Mouse (Mus musculus): Measurements from ENCODE around the gene Nptxr. TPM values are rescaled to one million over a fixed set of nuclear protein-coding genes. Genes with fewer than 3 reads are reported as not detected.

Nptxr gene
- total RNA-seq (2021): 100 to 1,000 TPM; 800 to 830 TPM

DNA sequence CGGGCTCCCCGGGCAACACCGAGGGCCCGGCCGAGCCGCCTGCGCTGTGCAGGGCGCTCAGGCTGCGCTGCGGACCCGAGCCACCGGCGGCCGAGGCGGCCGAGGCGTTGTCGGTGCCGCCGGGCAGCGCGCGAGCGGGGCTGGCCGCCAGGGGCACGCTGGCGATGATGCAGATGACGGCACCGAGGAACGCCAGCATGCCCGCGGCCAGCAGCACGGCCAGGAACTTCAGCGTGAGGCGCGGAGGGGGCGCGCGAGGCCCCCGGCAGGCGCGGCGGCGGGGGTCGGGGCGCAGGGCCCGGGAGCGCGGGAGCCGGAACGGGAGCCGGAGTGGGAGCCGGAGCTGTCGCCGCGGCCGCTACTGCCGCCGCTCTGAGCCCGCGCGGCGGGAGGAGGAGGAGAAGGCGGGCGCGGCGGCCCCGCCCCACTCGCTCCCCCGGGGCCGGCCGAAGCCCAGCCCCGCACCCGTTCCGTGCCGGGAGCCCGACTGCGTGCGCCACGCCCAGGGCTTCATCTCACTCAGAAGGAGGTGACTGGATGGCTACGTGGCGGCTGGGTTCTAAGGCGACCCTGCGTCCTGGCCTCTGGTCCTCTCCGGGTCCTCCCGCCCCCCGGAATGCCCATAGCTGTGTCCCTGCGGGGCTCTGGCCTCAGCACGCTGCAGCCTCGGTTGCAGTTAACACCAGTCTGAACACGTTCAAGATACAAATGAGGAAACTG, at the start of gene Nptxr:
Nptxr (minus strand) TSS at position 415 of the 720 bp plus-strand sequence.
- intact Hi-C loops (cut with DNase I): no loop called here

DNA sequence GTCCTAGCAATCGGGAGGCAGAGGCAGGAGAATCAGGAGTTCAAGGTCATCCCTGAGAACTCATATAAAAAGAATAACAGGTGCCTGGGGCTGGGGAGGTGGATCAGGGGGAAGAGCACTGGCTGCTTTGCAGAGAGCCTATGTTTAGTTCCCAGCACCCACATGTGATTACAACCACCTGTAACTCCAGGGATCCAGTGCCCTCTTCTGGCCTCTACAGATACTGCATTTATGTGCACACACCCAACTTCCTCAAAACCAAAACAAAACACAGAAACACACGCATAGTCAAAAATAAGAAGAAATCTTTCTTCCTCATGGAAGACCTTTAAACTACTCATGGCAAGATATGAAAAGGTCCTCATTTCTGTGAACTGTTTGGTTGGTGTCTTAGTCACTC, 45.6 kb upstream of the Nptxr start:
- no peak for DNase-seq (ENCODE audit: low spot score in 2 of 2)
- intact Hi-C loops (cut with DNase I): no loop called here

More for the DNA sequence above, at the start of gene Nptxr:
- DNase-seq (ENCODE audit: low spot score in 2 of 2): peak; percentile 74 to 86

DNA sequence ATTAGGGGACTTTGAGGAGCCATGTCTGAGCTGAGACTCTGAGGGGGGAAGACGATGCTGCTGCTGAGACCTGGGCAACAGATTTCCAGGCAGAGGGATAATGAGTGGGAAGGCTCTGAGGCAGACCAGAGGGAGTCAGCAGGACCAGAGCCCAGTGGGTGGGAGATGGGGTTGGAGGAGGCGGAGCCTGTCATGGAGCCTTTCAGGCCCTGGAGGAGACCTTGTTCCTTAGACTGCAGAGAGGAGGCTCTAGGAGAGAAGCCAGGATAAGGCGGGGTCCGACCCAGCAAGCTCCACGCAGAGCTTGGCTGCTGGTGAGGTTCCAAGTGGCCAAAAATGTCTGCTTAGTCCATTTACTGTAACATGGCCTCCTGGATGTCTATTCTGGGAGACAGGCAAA, 42.5 kb upstream of the Nptxr start:
- intact Hi-C loops (cut with DNase I): no loop called here
- peak; percentile 28 to 45 for DNase-seq (ENCODE audit: low spot score in 2 of 2)

DNA sequence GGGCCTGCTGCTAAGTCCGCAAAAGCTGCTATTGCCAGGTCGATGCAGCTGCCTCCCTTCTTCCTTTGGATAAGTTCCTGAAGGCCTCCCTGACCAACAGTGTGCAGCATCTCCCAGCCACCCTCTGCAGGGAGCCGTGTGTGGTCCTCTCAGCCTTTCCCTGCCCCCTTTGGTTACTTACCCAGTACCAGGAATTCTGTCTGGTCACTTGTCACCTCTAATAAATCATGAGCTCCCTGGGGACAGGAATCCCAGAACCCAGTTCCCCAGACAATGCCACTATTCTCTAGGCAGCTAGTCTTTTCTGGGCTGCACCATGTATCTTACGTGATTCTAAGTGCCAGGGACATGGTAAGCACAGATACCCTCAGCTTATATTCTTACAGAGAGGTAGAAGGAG, 41.4 kb upstream of the Nptxr start:
- intact Hi-C loops (cut with DNase I): no loop called here
- DNase-seq (ENCODE audit: low spot score in 2 of 2): no peak

DNA sequence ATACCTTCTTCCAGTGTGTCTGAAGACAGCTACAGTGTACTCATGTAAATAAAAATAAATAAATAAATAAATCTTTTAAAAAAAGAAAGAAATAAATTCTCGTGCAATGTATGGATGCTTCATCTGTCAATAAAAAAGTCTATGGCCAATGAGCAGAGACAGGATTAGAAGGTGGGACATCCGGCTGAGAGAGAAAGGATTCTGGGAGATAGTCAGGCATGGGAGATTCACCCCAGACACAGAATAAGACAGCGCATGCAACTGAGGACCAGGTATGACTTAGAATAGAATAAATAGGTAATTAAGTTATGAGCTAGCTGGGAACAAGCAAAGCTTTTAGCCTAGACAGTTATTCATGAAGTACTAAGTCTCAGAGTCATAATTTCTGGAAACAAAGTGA, 38.4 kb upstream of the Nptxr start:
- no peak for DNase-seq (ENCODE audit: low spot score in 2 of 2)
- intact Hi-C loops (cut with DNase I): no loop called here

DNA sequence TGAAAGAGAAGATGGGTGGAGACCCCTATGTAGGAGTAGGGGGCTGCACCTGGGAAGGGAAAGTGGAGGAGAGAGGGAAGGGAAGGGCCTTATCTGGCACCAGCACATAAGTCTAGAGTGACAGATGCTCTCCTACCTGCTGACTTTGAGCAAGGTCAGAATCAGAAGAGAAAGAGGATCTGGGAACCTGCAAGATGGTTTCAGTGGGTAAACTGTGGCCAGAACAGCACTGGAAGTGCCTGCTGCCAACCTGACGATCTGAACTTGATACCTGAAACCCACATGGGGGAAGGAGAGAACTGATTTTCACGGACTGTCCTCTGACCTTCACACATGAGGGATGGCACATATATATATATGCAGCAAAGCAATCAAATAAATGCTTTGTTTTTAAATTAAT, 35.7 kb upstream of the Nptxr start:
- no peak for DNase-seq (ENCODE audit: low spot score in 2 of 2)
- intact Hi-C loops (cut with DNase I): no loop called here

DNA sequence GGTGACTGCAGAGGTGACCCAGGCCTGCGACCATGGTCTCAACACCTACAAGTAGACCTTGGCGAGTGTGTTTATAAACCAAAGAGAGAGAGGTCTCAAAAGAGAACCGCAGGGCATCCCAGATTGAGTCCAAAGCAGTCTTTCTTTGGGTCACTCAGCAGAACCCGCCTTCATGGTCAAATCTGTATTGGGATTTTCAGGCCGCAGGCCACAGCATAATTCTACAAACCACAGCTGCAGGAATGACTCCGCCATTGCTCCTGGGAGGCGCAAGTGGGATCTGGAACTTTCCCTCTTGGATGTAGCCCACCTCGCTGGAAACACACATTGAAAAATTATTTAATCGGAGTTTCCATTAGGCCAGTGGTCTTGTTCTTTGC, 30.3 kb upstream of the Nptxr start:
- no peak for DNase-seq (ENCODE audit: low spot score in 2 of 2)
- intact Hi-C loops (cut with DNase I): loop anchor here (2.0 to 5.0 kb wide), 5 partner anchors 64 to 247 kb away; partner anchors contain the start of gene Pdgfb

DNA sequence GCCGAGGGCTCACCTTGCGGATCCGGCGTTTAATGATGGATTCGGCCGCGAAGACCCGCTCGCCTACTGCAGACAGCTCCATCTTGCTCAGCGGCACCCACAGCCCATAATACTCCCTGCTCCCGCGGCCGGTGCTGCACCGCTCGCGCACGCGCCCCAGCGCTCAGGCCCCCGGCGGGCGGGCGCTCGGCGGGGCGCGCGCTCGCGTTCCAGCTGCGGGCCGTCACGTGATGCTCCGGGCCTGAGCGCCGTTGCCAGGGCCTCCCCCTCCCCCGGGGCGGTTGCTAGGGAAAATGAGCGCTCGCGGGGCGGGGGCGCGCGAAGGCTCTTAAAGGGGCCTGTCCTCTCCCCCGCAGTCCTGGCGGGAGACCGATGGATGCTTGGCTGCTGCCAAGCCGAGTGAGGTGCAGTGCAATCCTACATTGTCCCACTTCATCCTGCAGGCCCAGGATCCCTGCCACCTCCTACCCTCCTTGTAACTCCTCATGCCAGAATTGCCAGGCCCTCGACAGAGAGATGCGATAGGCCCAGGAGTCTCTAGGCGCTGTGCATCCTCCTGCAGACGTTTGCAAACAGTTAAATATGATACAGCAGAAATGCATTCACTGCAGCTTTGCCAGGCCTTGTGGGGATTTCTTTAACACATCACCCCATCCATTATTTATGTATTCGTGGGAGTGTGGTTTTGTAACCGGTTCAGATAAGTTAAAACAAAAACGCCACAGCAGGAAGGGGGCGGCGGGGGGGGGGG, 29.7 kb upstream of the Nptxr start, which contains the start of the genes Npcd and Cbx6:
Npcd (minus strand) TSS at position 108 of the 751 bp plus-strand sequence.
Cbx6 (minus strand) TSS at position 559 of the 751 bp plus-strand sequence.
- intact Hi-C loops (cut with DNase I): loop anchor here (2.0 to 5.0 kb wide), 5 partner anchors 64 to 248 kb away; partner anchors contain the start of gene Pdgfb

DNA sequence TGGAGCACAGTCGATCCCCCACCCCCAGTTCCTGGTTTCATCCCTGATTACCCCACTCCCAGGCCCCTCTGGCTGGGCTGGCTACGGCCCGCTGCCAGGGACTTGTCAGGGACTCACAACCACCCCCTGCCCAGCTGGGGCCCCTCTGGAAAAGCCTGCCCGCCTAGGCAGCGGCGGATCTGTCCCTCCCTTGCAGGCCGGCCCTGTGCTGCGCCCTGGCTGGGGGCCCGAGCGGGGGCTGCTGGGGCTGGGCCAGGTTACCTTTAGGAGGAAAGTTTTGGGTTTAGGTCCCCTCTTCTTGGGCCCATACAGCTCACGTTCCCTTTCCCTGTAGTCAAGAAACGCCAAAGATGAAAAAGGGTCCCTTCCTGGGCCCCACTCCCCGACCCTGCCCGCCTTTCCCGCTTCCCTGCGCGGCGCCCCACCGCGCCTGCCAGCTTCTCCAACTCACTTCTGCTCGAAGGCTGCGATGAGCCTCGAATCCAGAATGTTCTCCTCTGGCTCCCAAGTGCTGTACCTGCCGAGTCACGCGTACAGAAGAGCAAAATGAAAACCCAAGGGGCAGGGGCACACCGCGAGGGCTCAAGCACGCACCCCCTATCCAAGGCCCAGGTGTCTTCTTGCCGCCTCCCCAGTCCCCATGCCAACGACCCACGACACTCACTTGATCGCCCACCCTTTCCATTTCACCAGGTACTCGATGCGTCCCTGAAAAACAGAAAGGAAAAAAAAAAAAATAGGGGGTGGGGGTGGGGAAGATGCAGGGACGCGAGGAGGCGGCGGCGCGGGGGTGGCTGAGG, 28.9 kb upstream of the Nptxr start:
- DNase-seq (ENCODE audit: low spot score in 2 of 2): peak; percentile 54 to 65

More for the DNA sequence above, 29.7 kb upstream of the Nptxr start, which contains the start of the genes Npcd and Cbx6:
- DNase-seq (ENCODE audit: low spot score in 2 of 2): peak; percentile 98 to 99

DNA sequence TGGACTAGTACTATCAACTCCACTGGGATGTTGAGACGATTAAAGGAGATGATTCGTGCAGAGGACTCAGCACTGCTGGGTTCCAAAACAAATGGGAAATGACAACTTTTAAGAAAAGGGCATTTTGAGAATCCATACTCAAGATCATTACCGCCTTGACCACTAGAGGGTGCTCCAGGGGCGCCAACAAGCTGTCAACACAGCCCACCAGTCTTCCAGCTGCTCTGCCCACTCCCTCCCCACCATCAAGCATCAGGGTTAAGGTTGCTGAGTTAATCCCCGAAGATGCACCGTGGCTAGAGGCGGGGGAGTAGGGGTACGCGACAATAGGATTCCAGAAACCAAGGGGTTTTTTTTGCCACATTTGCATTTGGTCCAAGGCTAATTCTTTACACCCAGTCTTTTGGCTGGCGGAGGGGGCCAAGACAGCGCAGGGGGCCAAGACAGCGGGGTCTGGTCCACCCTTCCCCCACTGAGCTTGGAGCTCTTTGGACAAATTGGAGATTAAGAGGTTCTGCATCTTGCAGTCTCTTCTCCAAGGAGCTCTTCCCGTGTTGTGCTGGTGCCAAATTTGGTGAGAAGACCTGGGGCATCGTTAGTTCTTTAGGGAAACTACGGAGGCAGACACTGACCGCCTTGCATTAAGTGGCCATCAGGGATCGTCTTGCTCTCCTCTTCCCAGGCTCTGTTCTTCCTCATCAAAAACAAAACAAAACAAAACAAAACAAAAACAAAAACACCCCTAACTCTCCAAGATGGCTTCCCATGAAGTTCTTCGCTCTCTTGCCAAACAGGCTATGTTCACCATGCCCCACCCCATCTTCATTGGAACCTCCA, 27.7 kb upstream of the Nptxr start:
- peak; percentile 70 to 77 for DNase-seq (ENCODE audit: low spot score in 2 of 2)
- intact Hi-C loops (cut with DNase I): loop anchor here (1.0 to 5.0 kb wide), 5 partner anchors 51 to 250 kb away; partner anchors contain the start of gene Pdgfb

More for the DNA sequence above, 28.9 kb upstream of the Nptxr start:
- intact Hi-C loops (cut with DNase I): loop anchor here (2.0 to 5.0 kb wide), 5 partner anchors 63 to 249 kb away; partner anchors contain the start of gene Pdgfb

DNA sequence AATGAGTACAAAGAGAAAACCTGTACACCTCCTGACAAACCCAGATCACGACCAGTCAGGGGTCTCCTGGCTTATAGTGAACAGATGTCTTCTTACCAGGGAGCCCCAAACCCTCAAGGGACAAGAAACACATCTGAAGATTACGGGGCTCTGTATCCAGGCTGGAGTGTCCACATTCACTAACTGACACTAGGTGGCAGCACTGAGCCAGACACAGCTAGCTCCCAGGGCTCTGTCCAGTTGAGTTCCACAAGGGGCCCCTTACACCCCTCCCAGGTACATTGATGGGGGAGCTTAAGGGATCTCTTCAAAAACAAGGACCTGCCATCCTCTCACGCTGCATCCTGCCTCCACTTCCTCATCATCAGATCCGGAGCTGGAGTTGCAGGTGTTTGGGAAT, 25.8 kb upstream of the Nptxr start:
- intact Hi-C loops (cut with DNase I): loop anchor here (5.0 kb wide), 4 partner anchors 82 to 252 kb away; partner anchors contain the start of gene Pdgfb
- peak; percentile 72 to 81 for DNase-seq (ENCODE audit: low spot score in 2 of 2)

DNA sequence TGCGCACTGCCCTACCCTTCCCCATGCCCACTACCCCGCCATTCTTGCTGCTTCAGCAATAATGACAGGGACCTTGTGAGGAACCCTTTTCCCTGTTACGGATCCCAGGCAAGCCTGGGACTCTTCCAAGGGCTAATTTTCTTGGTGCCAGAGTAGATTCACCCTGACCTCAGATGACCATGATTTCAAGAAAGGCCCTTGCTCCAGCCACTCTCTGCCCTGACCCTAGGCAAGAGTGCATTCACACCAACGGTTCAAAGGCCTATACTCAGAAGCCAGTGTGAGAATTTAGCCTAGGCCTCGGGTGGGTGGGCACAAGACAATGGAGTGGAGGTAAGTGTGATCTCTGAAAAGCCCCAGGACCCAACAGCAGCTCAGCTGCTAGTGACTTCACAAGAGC, 24.9 kb upstream of the Nptxr start:
- intact Hi-C loops (cut with DNase I): no loop called here
- no peak for DNase-seq (ENCODE audit: low spot score in 2 of 2)

DNA sequence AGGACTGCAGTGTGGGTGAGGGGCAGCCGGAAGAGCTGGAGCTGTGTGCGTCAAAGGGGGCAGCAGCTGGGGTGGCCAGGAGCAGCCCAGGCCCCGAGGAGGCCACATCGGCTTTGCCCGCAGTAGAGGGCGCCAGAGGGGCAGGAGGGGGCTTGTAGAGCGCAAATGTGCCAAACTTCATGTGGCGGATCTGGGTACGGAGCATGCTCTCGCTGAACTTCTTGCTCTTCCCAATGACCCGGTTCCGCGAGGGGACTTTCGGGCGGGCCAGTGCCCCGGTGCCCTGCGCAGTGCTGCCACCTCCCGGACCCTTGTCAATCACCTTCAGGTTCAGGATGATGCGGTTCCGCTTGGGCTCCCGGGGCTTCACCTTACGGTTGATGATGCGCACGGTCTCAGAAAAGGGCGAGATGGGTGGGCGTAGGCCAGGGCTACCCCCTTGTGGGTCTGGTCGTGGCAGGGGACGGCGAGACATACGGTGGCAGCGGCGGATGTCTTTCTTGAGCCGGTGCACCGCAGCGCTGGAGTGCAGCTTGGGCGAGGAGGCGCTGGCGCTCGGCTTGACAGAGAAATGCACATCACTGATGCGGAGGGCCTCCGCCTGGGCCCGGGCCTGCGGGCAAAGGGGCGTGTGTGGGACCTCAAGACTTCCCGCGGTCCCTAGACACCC, 23.9 kb upstream of the Nptxr start:
- intact Hi-C loops (cut with DNase I): no loop called here
- peak; percentile 41 to 50 for DNase-seq (ENCODE audit: low spot score in 2 of 2)

DNA sequence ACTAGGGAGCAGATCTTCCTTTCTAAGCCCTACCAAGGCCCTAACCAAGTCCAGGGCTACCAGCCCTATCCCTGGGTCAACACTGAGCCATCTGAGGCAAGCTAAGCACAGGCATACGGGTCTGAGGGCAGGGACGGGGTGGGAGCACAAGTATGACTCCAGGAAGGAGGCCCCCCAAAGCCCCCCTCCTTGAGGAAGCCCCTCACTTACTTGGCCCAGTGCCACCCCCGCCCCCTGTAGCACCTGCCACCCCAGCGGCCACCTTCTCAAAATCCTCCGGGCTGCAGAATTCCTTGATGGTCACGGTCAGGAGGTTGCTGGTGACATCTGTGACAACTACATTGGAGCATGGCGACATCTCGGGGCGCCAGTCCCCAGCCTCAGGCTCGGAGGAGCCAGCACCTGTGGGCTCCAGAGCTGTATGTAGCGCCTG, 23.2 kb upstream of the Nptxr start:
- peak in 1 of 2 experiments; percentile 29 for DNase-seq (ENCODE audit: low spot score in 2 of 2)
- intact Hi-C loops (cut with DNase I): loop anchor here (2.0 kb wide), 1 partner anchor 75 kb away; no protein-coding TSS in a partner anchor

DNA sequence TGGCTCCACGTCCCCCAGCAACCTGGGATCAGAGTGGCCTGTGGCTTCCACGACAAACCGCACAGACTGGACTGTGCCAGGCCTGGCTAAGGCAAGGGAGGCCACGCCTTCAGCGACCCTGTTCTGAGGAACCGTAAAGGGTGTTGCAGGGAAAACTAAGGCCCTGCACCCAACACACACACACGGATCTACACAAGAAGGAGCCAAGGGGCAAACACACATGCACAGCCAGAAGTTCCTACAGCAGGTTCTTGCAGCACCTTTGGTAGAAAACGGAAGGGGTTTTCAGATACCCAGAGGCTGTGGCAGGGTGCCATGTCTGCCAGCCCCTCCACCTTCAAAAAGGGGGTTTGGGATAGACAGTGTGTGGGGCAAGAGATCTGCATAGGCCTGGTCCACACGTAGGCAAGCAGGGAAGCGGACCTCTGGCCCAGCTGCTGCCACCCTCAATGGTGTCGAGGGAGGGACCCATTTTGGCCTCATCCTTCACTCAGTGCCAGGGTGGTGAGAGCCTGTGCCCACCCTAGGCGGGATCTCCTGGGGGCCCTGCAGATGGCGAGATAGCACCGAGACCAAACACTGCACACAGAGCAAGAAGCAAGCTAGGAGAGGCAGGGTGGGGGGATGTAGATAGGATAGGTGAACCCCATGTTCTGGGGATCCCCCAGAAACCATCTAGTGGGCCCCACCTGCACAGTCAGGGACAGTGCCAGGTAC, 22.7 kb upstream of the Nptxr start:
- no peak for DNase-seq (ENCODE audit: low spot score in 2 of 2)
- intact Hi-C loops (cut with DNase I): loop anchor here (2.0 kb wide), 1 partner anchor 74 kb away; no protein-coding TSS in a partner anchor

DNA sequence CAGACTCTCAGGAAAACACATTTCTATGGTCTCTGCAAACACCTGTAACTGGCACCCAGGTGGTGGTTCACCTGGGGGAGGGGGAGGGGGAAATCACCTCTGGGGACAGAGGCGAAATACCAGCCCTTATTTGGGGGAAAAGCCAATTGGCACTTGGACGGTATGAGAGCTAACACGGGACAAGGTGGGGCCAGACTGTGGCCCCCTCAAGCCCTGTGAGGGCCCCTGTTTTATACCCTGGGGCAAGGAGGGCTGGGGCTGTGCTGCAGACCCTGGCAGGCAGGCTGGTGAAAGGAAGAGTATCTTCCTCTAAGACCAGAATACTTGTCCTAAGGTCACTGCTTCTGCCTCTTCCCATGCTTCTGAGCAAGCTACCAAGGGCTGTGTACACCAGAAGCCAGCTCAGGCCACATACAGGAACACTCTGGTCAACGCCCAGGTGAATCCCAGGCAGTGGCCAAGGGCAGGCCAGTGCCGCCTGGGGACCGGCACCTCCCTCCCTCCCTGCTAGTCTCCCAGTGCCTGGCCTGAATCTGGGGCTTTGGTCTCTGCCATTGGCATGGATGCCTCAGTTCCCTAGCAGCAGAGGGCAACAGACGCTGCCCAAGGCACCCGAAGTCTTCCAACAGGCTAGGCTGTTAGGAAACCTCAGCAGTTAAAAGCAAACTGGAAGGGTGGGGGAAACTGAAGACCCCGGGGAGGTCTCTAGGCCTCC, 21.8 kb upstream of the Nptxr start:
- no peak for DNase-seq (ENCODE audit: low spot score in 2 of 2)
- intact Hi-C loops (cut with DNase I): loop anchor here (2.0 kb wide), 1 partner anchor 74 kb away; no protein-coding TSS in a partner anchor

Data from left cerebral cortex, postnatal 36 days (tissue).